Mouse (Mus musculus) stomach, embryonic 14.5 days (tissue): ENCODE data around the gene Ndufv1. TPM values are rescaled to one million over a fixed set of nuclear protein-coding genes. Genes with fewer than 3 reads are reported as not detected.

ENCODE experiments used
- ATAC-seq: fragments of 200-750 bp; cut with Nextera tagmentation; 2 replicates; pipeline ENCODE4 v1.8.0; 2017; ENCODE audit warnings: low read depth, moderate TSS enrichment; ENCODE audit not compliant: insufficient number of reproducible peaks, insufficient read depth, low FRiP score
- H3K27ac ChIP-seq: fragments of 300-500 bp; sonication (generic); 2 replicates; pipeline ENCODE4 v1.5.1; 2014; ENCODE audit warnings: mild to moderate bottlenecking, low read length, moderate library complexity, mixed read lengths
- H3K27me3 ChIP-seq: fragments of 300-500 bp; sonication (generic); 2 replicates; pipeline ENCODE4 v1.6.1; 2014; ENCODE audit warnings: low read length, control low read depth, mixed read lengths; ENCODE audit not compliant: control insufficient read depth, insufficient read depth
- H3K36me3 ChIP-seq: fragments of 300-500 bp; sonication (generic); 2 replicates; pipeline ENCODE4 v1.6.1; 2014; ENCODE audit warnings: mild to moderate bottlenecking, control low read depth, low read length, moderate library complexity, mixed read lengths; ENCODE audit not compliant: control insufficient read depth, insufficient read depth
- H3K4me1 ChIP-seq: fragments of 300-500 bp; sonication (generic); 2 replicates; pipeline ENCODE4 v1.6.1; 2014; ENCODE audit warnings: low read length, control low read depth, mixed read lengths; ENCODE audit not compliant: control insufficient read depth, insufficient read depth
- H3K4me2 ChIP-seq: fragments of 300-500 bp; sonication (generic); replicated peaks from 2 replicates; pipeline ENCODE4 v1.6.1; 2014; ENCODE audit warnings: low read depth, low read length, control low read depth
- H3K4me3 ChIP-seq: fragments of 300-500 bp; sonication (generic); 2 replicates; pipeline ENCODE4 v1.5.1; 2014; ENCODE audit warnings: low read depth, low read length, control low read depth
- H3K9ac ChIP-seq: fragments of 300-500 bp; sonication (generic); replicated peaks from 2 replicates; pipeline ENCODE4 v1.6.1; 2014; ENCODE audit warnings: low read depth, mild to moderate bottlenecking, control low read depth, low read length, moderate library complexity, mixed read lengths
- H3K9me3 ChIP-seq: fragments of 300-500 bp; sonication (generic); 2 replicates; pipeline ENCODE4 v1.6.1; 2016; ENCODE audit warnings: low read depth, low read length, control low read depth; ENCODE audit not compliant: control insufficient read depth
- WGBS: fragments of 180-500 bp; shearing (Covaris S2); extraction: QIAGEN DNeasy Blood & Tissue Kit; methylation state at CpG from one replicate; pipeline ENCODE4 v1.1.7; 2014; 5-methylcytosine and 5-hydroxymethylcytosine counted together
- polyA plus RNA-seq: library from polyadenylated mRNA; unstranded; fragments of >200 nt; fragmentation: Nextera tagmentation; extraction: Ambion mirVana; gene quantifications from 2 replicates; pipeline ENCODE4 v1.2.1, GENCODE M21; 2014

The Ndufv1 gene
- polyA plus RNA-seq, 1 experiment from 2014 or later = 205 TPM

DNA sequence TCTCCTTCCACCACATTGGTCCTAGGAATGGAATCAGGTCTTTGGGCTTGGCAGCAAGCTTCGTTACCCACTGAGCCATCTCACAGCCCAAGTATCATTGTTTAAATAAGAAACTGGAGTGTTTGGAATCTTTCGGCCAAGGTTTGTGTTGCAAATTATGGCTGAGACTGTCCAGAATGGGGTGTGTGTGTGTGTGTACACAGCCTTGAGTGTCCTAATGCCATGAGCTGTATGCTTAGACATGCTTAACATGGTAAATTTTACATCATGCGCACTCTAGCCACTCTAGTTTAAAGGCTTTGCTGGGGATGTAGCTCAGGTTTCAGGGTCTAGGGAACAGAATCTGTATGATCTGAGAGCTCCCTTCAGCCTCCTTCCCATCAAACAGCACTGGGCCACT is 17.1 kb downstream of the Ndufv1 start:
- 75% methylated on average over 3 of the region's 3 CpGs for WGBS
- ATAC-seq = no peak
- H3K27ac ChIP-seq = no peak overlapping the region
- no peak overlapping the region for H3K4me2 ChIP-seq
- H3K27me3 ChIP-seq = no peaks in the 10 kb centered on the region
- H3K4me3 ChIP-seq = no peak overlapping the region
- H3K9ac ChIP-seq = no peak overlapping the region
- no peaks in the 10 kb centered on the region for H3K36me3 ChIP-seq
- no peaks in the 10 kb centered on the region for H3K9me3 ChIP-seq
- H3K4me1 ChIP-seq = peaks cover 6% of the 10 kb centered on the region; the same call in 1 of the 2 replicates

DNA sequence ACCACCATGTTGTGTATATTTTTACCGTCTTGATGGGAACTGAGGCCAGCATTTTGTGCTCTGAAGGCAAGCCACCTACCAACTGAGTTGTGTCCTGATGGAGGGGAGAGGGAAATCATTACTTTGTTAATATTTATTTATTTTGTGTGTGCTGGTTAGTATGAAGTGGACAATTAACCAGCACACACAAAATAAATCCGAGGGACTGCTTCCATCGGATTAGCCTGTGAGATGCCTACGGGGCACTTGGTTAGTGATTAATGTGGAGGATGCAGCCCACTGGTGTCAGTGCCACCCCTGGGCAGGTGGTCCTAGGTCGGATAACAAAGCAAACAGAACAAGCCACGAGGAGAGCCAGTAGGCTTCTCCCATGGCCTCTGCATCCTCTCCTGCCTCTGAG is 17.7 kb downstream of the Ndufv1 start:
- H3K4me1 ChIP-seq = peaks cover 6% of the 10 kb centered on the region; the same call in 1 of the 2 replicates
- WGBS = 58% methylated on average over 6 of the region's 6 CpGs

DNA sequence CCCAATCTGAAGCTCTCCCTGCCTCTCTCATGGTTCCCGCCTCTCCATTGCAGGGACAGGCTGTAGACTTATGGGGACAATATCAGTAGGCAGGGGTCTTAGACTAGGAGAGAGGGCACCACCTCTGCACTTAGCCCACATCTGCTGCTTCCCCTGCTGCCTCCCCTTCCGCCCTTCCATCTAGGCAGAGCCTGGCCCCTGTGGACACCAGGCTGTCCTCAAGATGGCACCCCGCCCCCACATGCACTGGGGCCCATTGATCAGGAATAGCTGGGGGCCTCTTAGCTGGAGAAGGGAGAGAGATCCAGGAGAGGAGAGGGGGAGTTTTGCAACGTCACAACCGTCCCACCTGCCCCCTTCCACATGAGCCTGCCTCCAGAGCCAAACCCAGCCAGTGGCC is 20.2 kb downstream of the Ndufv1 start, which contains the start of gene Tbx10:
Tbx10 (plus strand) TSS at position 337 of the 400 bp plus-strand sequence.
- no peaks in the 10 kb centered on the region for H3K27me3 ChIP-seq
- no peaks in the 10 kb centered on the region for H3K9me3 ChIP-seq
- H3K27ac ChIP-seq = no peak within 1 kb of the TSS
- H3K4me1 ChIP-seq = no peaks in the 10 kb centered on the region
- no peak within 1 kb of the TSS for H3K4me3 ChIP-seq
- H3K9ac ChIP-seq = no peak within 1 kb of the TSS
- 64% methylated on average over 5 of the region's 5 CpGs for WGBS
- H3K36me3 ChIP-seq = no peaks in the 10 kb centered on the region
- H3K4me2 ChIP-seq = no peak within 1 kb of the TSS
- ATAC-seq = no peak

More for the DNA sequence above, 17.7 kb downstream of the Ndufv1 start:
- Histone ChIP-seq H3K9me3 (no peaks in the 10 kb centered on the region), H3K4me3 (no peak overlapping the region), H3K27ac (no peak overlapping the region), H3K4me2 (no peak overlapping the region), H3K27me3 (no peaks in the 10 kb centered on the region), H3K9ac (no peak overlapping the region), H3K36me3 (no peaks in the 10 kb centered on the region)
- no peak for ATAC-seq

DNA sequence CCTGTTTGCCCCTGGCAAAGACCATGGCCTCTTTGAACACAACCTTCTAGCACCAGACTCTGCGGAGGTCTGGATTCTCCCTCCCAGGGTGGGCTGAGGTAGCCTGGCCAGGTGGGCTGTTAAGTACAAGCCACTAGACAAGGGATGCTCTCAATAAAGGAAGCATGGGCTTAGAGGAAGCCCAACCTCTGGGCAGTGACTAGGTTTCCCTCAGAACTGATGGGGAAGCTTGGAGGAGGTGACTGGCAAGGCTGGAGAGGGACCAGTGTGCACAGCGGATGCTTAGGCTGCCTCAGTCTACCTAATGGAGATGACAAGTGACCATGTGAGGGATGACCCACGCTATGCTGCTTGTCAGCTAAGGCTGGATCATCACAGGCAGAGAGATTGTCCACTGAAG is 20.6 kb downstream of the Ndufv1 start:
- Histone ChIP-seq H3K4me3 (no peak overlapping the region), H3K36me3 (no peaks in the 10 kb centered on the region), H3K27me3 (no peaks in the 10 kb centered on the region), H3K9me3 (no peaks in the 10 kb centered on the region), H3K4me2 (no peak overlapping the region), H3K4me1 (peaks cover under 1% of the 10 kb centered on the region; the same call in 1 of the 2 replicates), H3K27ac (no peak overlapping the region), H3K9ac (no peak overlapping the region)
- 80% methylated on average over 3 of the region's 3 CpGs for WGBS
- ATAC-seq = no peak

DNA sequence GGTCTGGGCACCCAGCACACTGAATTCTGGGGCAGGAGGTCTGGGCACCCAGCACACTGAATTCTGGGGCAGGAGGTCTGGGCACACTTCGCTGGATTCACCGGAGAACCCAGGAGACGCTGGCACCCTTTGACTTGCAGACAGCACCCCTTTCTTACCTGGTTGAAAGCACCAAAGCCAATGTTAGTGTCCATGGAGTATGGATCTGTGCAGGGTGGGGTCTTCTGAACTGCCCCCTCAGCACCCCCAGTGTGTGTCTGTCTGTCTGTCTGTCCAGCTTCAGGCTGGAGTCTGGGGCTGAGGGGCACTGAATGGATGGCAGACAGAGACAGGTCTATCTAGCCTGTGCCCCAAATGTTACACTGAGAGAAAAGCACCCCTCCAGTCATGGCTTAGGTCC is 21.0 kb downstream of the Ndufv1 start:
- no peaks in the 10 kb centered on the region for H3K9me3 ChIP-seq
- H3K27me3 ChIP-seq = no peaks in the 10 kb centered on the region
- WGBS = 97% methylated on average over 3 of the region's 3 CpGs
- H3K36me3 ChIP-seq = no peaks in the 10 kb centered on the region
- peaks cover 5% of the 10 kb centered on the region for H3K4me1 ChIP-seq
- H3K4me2 ChIP-seq = no peak overlapping the region
- no peak overlapping the region for H3K27ac ChIP-seq
- no peak overlapping the region for H3K9ac ChIP-seq
- ATAC-seq = no peak
- H3K4me3 ChIP-seq = no peak overlapping the region

DNA sequence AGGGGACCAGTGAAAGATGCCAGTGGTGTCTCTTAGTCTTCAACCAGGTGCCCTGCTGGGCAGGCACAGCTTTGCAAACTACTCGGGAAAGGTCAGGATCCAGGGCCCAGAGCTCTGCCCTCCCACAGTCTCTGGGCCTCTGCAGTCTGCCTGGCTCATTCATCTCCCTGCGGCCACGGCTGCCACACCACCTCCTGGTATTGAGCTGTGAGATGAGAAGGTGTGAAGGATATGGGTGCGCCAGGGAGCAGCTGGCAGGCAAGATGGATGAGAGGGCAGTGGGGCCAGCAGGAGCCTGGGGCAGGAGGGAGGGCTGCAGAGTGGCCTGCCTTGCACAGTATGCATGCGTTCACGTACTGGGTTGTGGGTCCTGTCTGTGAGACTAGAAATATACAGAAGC is 21.8 kb downstream of the Ndufv1 start:
- ATAC-seq = no peak
- WGBS = 17% methylated on average over 6 of the region's 6 CpGs
- Histone ChIP-seq H3K36me3 (no peaks in the 10 kb centered on the region), H3K4me1 (peaks cover 7% of the 10 kb centered on the region), H3K9me3 (no peaks in the 10 kb centered on the region), H3K27me3 (no peaks in the 10 kb centered on the region), H3K27ac (no peak overlapping the region), H3K4me2 (no peak overlapping the region), H3K9ac (no peak overlapping the region), H3K4me3 (no peak overlapping the region)

DNA sequence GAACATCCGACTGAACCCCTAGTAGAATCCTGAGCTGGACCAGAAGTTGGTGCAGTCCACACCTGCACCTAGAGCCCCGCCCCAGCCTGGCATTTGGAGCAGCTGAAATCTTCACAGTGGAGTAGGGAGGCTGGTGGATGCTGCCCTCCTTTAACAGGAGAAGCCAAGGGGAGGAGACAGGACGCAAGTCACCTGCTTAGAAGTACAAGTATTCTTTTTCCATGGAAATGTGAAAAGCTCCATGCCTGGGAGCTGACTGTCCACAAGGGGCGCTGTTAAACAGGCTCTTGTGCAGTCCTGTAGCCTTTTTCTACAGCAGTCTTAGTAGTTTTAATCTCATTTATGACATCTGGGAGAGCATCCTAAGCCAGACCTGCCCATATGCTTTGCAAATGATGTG is 23.9 kb downstream of the Ndufv1 start:
- H3K27me3 ChIP-seq = no peaks in the 10 kb centered on the region
- no peak overlapping the region for H3K27ac ChIP-seq
- no peak overlapping the region for H3K4me3 ChIP-seq
- H3K4me1 ChIP-seq = peaks cover 11% of the 10 kb centered on the region
- H3K4me2 ChIP-seq = no peak overlapping the region
- H3K9ac ChIP-seq = no peak overlapping the region
- no peaks in the 10 kb centered on the region for H3K36me3 ChIP-seq
- ATAC-seq = no peak
- no peaks in the 10 kb centered on the region for H3K9me3 ChIP-seq
- WGBS = 90% methylated on average over 4 of the region's 4 CpGs

DNA sequence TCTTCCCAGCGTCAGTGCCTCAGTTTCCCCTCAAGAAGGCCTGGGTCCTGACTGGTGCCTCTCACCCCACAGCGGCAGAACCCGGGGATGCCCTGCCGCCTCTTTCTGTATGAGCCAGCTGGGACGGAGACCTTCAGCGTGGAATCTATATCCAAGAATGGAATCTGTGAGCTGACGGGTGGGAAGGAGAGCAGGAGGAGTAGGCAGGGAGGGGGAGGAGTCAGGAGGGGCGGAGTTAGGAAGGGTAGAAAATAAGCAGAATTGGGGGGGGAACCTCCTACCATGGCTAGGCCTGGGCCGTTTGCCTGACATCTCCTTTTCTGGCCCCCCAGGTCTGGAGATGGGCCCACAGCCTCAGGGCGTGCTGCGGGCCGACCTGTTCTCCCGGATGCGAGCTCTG is 24.5 kb downstream of the Ndufv1 start:
- Histone ChIP-seq H3K27ac (no peak overlapping the region), H3K4me3 (no peak overlapping the region), H3K36me3 (no peaks in the 10 kb centered on the region), H3K27me3 (no peaks in the 10 kb centered on the region), H3K4me1 (peaks cover 14% of the 10 kb centered on the region), H3K9me3 (no peaks in the 10 kb centered on the region), H3K9ac (no peak overlapping the region), H3K4me2 (no peak overlapping the region)
- 84% methylated on average over 14 of the region's 14 CpGs for WGBS
- no peak for ATAC-seq

DNA sequence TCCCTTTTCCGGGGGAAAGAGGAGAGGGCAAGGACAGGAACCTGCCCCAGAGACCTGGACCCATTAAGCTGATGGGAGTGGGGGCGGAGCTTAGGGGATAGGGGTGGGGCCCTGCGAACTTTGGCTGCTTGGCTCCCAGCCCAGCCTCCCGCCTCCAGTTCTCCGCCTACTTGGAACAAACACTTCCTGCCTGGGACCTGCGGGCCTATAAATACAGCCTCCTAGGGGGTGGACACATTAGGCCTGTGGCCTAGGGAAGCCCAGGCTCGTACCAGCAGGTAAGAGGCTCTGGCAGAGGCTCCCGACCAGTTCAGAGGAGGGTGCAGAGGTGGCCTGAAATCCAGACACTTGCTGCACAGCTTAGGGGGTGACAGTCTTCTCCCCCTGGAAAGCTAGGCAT is 26.3 kb downstream of the Ndufv1 start, which contains the start of gene Acy3:
Acy3 (plus strand) TSS at position 237 of the 400 bp plus-strand sequence.
- Histone ChIP-seq H3K4me3 (no peak within 1 kb of the TSS), H3K4me1 (peaks cover 14% of the 10 kb centered on the region), H3K36me3 (no peaks in the 10 kb centered on the region), H3K27me3 (no peaks in the 10 kb centered on the region), H3K9ac (0 out of 2 replicates have a peak within 1 kb of the TSS, but pooled peaks have one; percentile 10), H3K27ac (peak within 1 kb of the TSS; percentile 55; the same call in 1 of the 2 replicates), H3K4me2 (peak within 1 kb of the TSS; percentile 28; the same call in 1 of the 2 replicates), H3K9me3 (no peaks in the 10 kb centered on the region)
- peak; percentile 80 for ATAC-seq
- WGBS = 6% methylated on average over 8 of the region's 8 CpGs
